Mouse (Mus musculus): ENCODE measurements around the gene Islr2. TPM values are rescaled to one million over a fixed set of nuclear protein-coding genes. Genes with fewer than 3 reads are reported as not detected.

Islr2 gene
- polyA plus RNA-seq (2017; shearing (Covaris generic)): not detected

DNA sequence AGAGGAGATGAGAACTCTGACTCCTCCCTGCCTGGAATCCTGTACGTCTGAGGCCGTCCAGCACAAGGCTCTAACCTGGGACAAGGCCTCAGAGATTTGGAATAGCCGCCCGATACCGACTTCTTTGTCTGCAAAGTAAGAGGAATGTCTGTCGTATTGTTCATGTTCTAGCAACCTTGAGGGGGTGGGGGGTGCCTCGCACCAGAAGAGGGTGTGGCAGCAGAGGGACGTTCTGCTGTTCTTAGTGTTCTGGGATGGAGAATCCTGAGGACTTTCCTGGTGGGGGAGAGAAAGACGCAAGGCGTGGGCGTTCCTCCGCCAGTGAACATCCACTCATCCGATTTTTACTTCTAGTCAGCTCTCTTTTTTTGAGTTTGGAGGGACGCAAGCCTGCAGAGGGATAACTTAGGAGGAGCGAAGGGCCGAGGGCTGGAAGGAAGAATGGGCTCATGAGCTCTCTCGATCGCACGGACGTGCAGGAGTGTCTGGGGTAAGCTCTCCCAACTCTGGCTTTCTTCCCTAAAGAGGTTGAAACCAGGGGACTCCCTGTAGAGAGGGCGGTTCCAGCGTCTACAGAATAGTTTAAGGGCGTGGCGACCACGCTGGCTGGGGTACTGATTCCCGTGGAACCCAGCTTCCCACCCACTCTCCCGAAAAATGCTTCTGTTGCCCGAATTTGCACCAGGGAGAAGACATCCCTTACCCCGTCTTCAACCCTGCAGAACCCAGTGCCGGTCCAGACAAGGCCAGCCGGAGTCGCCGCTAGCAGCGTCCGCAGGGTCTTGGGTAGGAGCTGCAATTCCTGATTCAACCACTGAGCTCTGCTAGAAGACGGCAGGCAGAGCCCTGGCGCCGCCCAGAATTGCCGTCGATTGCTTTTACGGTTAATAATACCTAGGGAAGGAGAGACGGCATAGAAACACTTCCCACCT, at the start of gene Islr2, which contains the start of gene Islr:
Islr2 (minus strand) TSS at position 804 of the 932 bp plus-strand sequence.
Islr (minus strand) TSS at position 791 of the 932 bp plus-strand sequence.

DNA sequence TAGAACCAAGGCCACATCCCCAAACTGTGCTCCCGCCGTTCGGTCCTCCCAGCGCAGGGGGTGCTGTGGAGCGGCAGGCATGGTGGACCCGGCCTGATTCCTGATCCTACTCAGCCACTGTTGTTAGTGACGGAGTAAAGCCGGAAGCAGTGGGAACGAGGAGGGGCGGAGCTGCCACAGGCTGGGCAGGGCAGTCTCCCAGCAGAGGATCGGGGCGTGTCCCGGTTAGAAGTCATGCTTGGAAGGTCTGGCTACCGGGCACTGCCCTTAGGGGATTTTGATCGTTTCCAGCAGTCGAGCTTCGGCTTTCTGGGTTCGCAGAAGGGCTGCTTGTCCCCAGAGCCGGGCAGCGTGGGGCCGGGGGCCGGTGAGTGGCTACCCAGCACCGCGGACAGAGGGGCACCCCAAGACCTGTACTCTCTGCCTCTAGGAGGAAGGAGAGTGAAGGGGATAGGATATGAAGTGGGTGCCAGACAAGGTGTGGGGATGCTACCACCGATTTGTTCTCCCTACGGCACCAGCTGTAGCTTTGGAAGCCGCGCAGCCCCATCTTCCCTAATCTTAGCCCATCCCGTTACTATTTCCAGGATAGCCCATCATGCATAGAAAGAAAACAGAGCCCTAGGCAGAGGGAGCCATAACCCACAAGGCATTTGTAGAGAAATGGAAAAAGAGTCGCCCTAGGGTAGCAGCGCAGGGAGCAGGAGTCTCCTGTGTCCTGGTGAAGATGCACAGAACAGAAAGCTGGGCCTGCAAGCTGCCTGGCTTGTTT, 49.1 kb upstream of the Islr2 start, which contains the start of gene Stoml1:
Stoml1 (plus strand) TSS at position 132 of the 772 bp plus-strand sequence.

GRCm38 (mm10) chr9:58249592-58250192, 45.6 kb upstream of the Islr2 start, which contains the start of gene Pml:
Gene Pml (minus strand): TSS chr9:58249786.

Other genes starting within 250 kb of the Islr2 start
- not detected for gene Cyp11a1, start 197.9 kb downstream of the Islr2 start, polyA plus RNA-seq (2017; shearing (Covaris generic))
- gene Stra6, start 140.5 kb downstream of the Islr2 start, polyA plus RNA-seq (2017; shearing (Covaris generic)): not detected
- gene Ccdc33, start 85.5 kb downstream of the Islr2 start, polyA plus RNA-seq (2017; shearing (Covaris generic)): 0.32 TPM
- gene Islr, start within 50 bp of the Islr2 start, polyA plus RNA-seq (2017; shearing (Covaris generic)): not detected
- gene Pml, start 45.5 kb upstream of the Islr2 start, polyA plus RNA-seq (2017; shearing (Covaris generic)): 41.5 TPM
- 13.1 TPM for gene Stoml1, start 48.8 kb upstream of the Islr2 start, polyA plus RNA-seq (2017; shearing (Covaris generic))
- gene Loxl1, start 108.9 kb upstream of the Islr2 start, polyA plus RNA-seq (2017; shearing (Covaris generic)): not detected
- not detected for gene Tbc1d21, start 166.1 kb upstream of the Islr2 start, polyA plus RNA-seq (2017; shearing (Covaris generic))

Data from effector memory CD4-positive, alpha-beta T cell, adult 7 months (primary cell).